In the genomic region with DNA sequence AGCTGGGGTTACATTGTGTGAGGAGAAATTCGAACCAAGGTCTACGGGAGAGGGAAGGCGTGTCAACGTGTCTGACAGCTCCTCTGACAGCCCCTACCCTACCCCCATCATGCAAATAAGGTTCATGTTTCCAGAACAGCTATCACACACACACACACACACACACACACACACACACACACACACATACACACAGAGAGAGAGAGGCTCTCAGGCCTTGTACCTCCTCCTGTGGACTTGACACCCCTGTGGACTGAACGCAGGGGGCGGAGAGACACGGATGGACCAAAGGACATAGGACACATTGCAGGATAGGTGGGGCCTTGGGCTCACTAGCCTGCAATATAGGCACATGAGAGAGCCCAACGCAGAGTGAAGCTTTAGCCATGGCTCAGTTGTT, we compare ENCODE assay signal across 13 mouse cellular contexts. TPM values are rescaled to one million over a fixed set of nuclear protein-coding genes. Genes with fewer than 3 reads are reported as not detected.
A peak's percentile ranks its signal among the peaks of the same experiment; 100 is the strongest.
DNase-seq lines count a peak whose midpoint lies in the region; ATAC-seq and TF ChIP-seq lines count a peak whose summit lies in the region.
"Had no signal": no experiment of that assay in that cellular context is flagged by ENCODE, and none has a peak within 500 bp of the region (broad histone marks: within the 10 kb centered on the region; RNA-seq: fewer than 3 reads in every experiment).

No protein-coding gene starts in this region.

- H3K79me2 ChIP-seq in liver, adult 2 months (ENCODE audit: control insufficient read depth, insufficient read depth, low read length) = no peaks in the 10 kb centered on the region

- TF ChIP-seq CTCF in liver, adult 2 months (IDR thresholded peaks at IDR 0.05; ENCODE audit: low read depth, low read length) = no peak

- H3K4me1 ChIP-seq in limb, embryonic 13.5 days = peaks cover 32% of the 10 kb centered on the region
- peaks cover 19% of the 10 kb centered on the region for H3K4me1 ChIP-seq in limb, embryonic 10.5 days
- H3K4me1 ChIP-seq in liver, adult 2 months (ENCODE audit: control insufficient read depth, insufficient read depth, low read length) = peaks cover 38% of the 10 kb centered on the region

- H3K9ac ChIP-seq in limb, embryonic 13.5 days = 0 out of 2 replicates have a peak overlapping the region, but pooled peaks have one; percentile 31
- no peak overlapping the region for H3K9ac ChIP-seq in liver, adult 2 months (ENCODE audit: low read depth, low read length)
- H3K9ac ChIP-seq: forebrain, embryonic 15.5 days had no signal

- H3K27me3 ChIP-seq in limb, embryonic 13.5 days = peaks cover 2% of the 10 kb centered on the region
- H3K27me3 ChIP-seq in limb, embryonic 10.5 days (ENCODE audit: low read depth, poor library complexity, severe bottlenecking) = peaks cover 23% of the 10 kb centered on the region
- H3K27me3 ChIP-seq in liver, adult 2 months (ENCODE audit: control insufficient read depth, insufficient read depth, low read length) = no peaks in the 10 kb centered on the region
- H3K27me3 ChIP-seq: forebrain, embryonic 15.5 days had no signal

- H3K9me3 ChIP-seq in limb, embryonic 13.5 days = no peaks in the 10 kb centered on the region
- H3K9me3 ChIP-seq in limb, embryonic 10.5 days (replicated peaks) = no peaks in the 10 kb centered on the region
- H3K9me3 ChIP-seq: forebrain, embryonic 15.5 days had no signal

- DNase-seq in limb, embryonic 10.5 days (ENCODE audit: low spot score) = no peak
- peak; percentile 42 for DNase-seq in kidney, adult 18-20 months
- peak; percentile 74 for DNase-seq in liver, adult 2 months (ENCODE audit: extremely low read depth, low read depth, low spot score)
- peak; percentile 52 for DNase-seq in yolk sac, embryonic 10.5 days (ENCODE audit: low spot score)
- no peak for DNase-seq in natural killer cell, adult 2 months (ENCODE audit: low spot score in 2 of 2)
- DNase-seq in spleen, postnatal 10 days (ENCODE audit: low spot score in 2 of 2) = no peak
- no peak for DNase-seq in gastrocnemius, postnatal 25 days
- DNase-seq: adrenal gland, postnatal 25 days; cerebellum, adult 11-12 months; lung, adult 2 months; thymus, postnatal 25 days had no signal

- TF ChIP-seq POLR2A in liver, adult 2 months (IDR thresholded peaks at IDR 0.05; ENCODE audit: extremely low read depth, insufficient read depth, low read length) = no peak

- no peak overlapping the region for H3K4me2 ChIP-seq in limb, embryonic 13.5 days (replicated peaks)
- H3K4me2 ChIP-seq: forebrain, embryonic 15.5 days had no signal

- WGBS in limb, embryonic 13.5 days = 55% methylated on average over 8 of the region's 8 CpGs
- WGBS in limb, embryonic 10.5 days = 63% methylated on average over 8 of the region's 8 CpGs
- WGBS in liver, adult 2 months = 28% methylated on average over 8 of the region's 8 CpGs

- no peak for ATAC-seq in limb, embryonic 13.5 days (ENCODE audit: low FRiP score, low read depth)
- ATAC-seq: forebrain, embryonic 15.5 days had no signal

- no peak overlapping the region for H3K4me3 ChIP-seq in limb, embryonic 13.5 days
- H3K4me3 ChIP-seq in limb, embryonic 10.5 days = no peak overlapping the region
- H3K4me3 ChIP-seq in liver, adult 2 months (ENCODE audit: insufficient read depth, low read depth, low read length) = no peak overlapping the region
- H3K4me3 ChIP-seq: forebrain, embryonic 15.5 days had no signal

- no peaks in the 10 kb centered on the region for H3K36me3 ChIP-seq in limb, embryonic 13.5 days
- H3K36me3 ChIP-seq in limb, embryonic 10.5 days = no peaks in the 10 kb centered on the region
- no peaks in the 10 kb centered on the region for H3K36me3 ChIP-seq in liver, adult 2 months (ENCODE audit: control insufficient read depth, insufficient read depth, low read length)
- H3K36me3 ChIP-seq: forebrain, embryonic 15.5 days had no signal

- no peak overlapping the region for H3K27ac ChIP-seq in limb, embryonic 13.5 days
- no peak overlapping the region for H3K27ac ChIP-seq in limb, embryonic 10.5 days
- H3K27ac ChIP-seq in liver, adult 2 months (replicated peaks; ENCODE audit: insufficient read depth, low read depth, low read length) = no peak overlapping the region
- H3K27ac ChIP-seq: forebrain, embryonic 15.5 days had no signal

RNA-seq across cellular contexts. Expression of gene Gdf15, which starts 4.6 kb away (rescaled TPM):
- 0.18 TPM in 1 of 2 replicates, not detected in the other for polyA plus RNA-seq in limb, embryonic 13.5 days (2015; fragmentation: Nextera tagmentation; extraction: Ambion mirVana)
- polyA plus RNA-seq in limb, embryonic 10.5 days (2016; fragmentation: Nextera tagmentation; extraction: Ambion mirVana) = not detected in 2 replicates
- total RNA-seq in liver, adult 2 months (2014; rRNA removed) = 5.8 and 12.6 TPM in 2 replicates
- polyA plus RNA-seq in liver, adult 2 months (2012; rRNA removed) = 23.8 and 27.7 TPM in 2 replicates
- total RNA-seq in gastrocnemius, postnatal 25 days (2021) = under 1 TPM in 1 of 2 experiments, not detected in 1; 0.33 TPM
- polyA plus RNA-seq: forebrain, embryonic 15.5 days had no signal

RNA-seq across cellular contexts. Expression of gene Lrrc25, which starts 20.9 kb away (rescaled TPM):
- 1.9 and 2.3 TPM in 2 replicates for polyA plus RNA-seq in limb, embryonic 13.5 days (2015; fragmentation: Nextera tagmentation; extraction: Ambion mirVana)
- 0.38 and 0.64 TPM in 2 replicates for polyA plus RNA-seq in limb, embryonic 10.5 days (2016; fragmentation: Nextera tagmentation; extraction: Ambion mirVana)
- 1.4 and 2.3 TPM in 2 replicates for total RNA-seq in liver, adult 2 months (2014; rRNA removed)
- 2.5 and 7.0 TPM in 2 replicates for polyA plus RNA-seq in liver, adult 2 months (2012; rRNA removed)
- under 1 TPM; 0.54 to 0.56 TPM for total RNA-seq in gastrocnemius, postnatal 25 days (2021)

RNA-seq across cellular contexts. Expression of gene Pgpep1, which starts 23.4 kb away (rescaled TPM):
- polyA plus RNA-seq in limb, embryonic 13.5 days (2015; fragmentation: Nextera tagmentation; extraction: Ambion mirVana) = 68.2 and 71.1 TPM in 2 replicates
- 44.7 and 45.0 TPM in 2 replicates for polyA plus RNA-seq in limb, embryonic 10.5 days (2016; fragmentation: Nextera tagmentation; extraction: Ambion mirVana)
- 39.1 and 42.6 TPM in 2 replicates for total RNA-seq in liver, adult 2 months (2014; rRNA removed)
- polyA plus RNA-seq in liver, adult 2 months (2012; rRNA removed) = 91.3 and 117 TPM in 2 replicates
- 10 to 100 TPM; 18.6 to 22.6 TPM for total RNA-seq in gastrocnemius, postnatal 25 days (2021)

RNA-seq across cellular contexts. Expression of gene Ssbp4, which starts 28.2 kb away (rescaled TPM):
- polyA plus RNA-seq in limb, embryonic 13.5 days (2015; fragmentation: Nextera tagmentation; extraction: Ambion mirVana) = 115 and 131 TPM in 2 replicates
- 164 and 182 TPM in 2 replicates for polyA plus RNA-seq in limb, embryonic 10.5 days (2016; fragmentation: Nextera tagmentation; extraction: Ambion mirVana)
- total RNA-seq in liver, adult 2 months (2014; rRNA removed) = 2.3 and 5.0 TPM in 2 replicates
- 13.5 and 16.4 TPM in 2 replicates for polyA plus RNA-seq in liver, adult 2 months (2012; rRNA removed)
- 10 to 100 TPM; 15.4 to 20.0 TPM for total RNA-seq in gastrocnemius, postnatal 25 days (2021)

RNA-seq across cellular contexts. Expression of gene Lsm4, which starts 36.2 kb away (rescaled TPM):
- 240 and 246 TPM in 2 replicates for polyA plus RNA-seq in limb, embryonic 13.5 days (2015; fragmentation: Nextera tagmentation; extraction: Ambion mirVana)
- 405 and 438 TPM in 2 replicates for polyA plus RNA-seq in limb, embryonic 10.5 days (2016; fragmentation: Nextera tagmentation; extraction: Ambion mirVana)
- total RNA-seq in liver, adult 2 months (2014; rRNA removed) = 30.8 and 35.4 TPM in 2 replicates
- polyA plus RNA-seq in liver, adult 2 months (2012; rRNA removed) = 35.4 and 51.8 TPM in 2 replicates
- total RNA-seq in gastrocnemius, postnatal 25 days (2021) = 10 to 100 TPM; 57.7 to 66.0 TPM

Comparison
In these comparisons a context has a peak if more than half of its experiments do, and no peak if none do; other contexts are left out.
1. DNase-seq: peak in kidney, adult 18-20 months (single experiment), liver, adult 2 months (single experiment) and yolk sac, embryonic 10.5 days (single experiment); none in limb, embryonic 10.5 days (single experiment), natural killer cell, adult 2 months (0 of 2), spleen, postnatal 10 days (0 of 2) and gastrocnemius, postnatal 25 days (single experiment).
2. RNA of gene Gdf15, which starts 4.6 kb away (polyA plus RNA-seq): 23.8 to 27.7 TPM in liver, adult 2 months; 0.18 TPM in limb, embryonic 13.5 days and not detected in limb, embryonic 10.5 days; every median in the first group is over 10 times any median in the second.